Mouse (Mus musculus) ovary, adult 2 months (tissue): ENCODE data around the gene Gm4792. TPM values are rescaled to one million over a fixed set of nuclear protein-coding genes. Genes with fewer than 3 reads are reported as not detected.

Experiments
- polyA plus RNA-seq: library from polyadenylated mRNA; depleted of rRNA; stranded (reverse); fragments of >200 nt; gene quantifications from 2 replicates; pipeline ENCODE4 v1.2.3, GENCODE M21; 2012; rRNA removed

Gene Gm4792
- polyA plus RNA-seq = not detected in 2 replicates

DNA sequence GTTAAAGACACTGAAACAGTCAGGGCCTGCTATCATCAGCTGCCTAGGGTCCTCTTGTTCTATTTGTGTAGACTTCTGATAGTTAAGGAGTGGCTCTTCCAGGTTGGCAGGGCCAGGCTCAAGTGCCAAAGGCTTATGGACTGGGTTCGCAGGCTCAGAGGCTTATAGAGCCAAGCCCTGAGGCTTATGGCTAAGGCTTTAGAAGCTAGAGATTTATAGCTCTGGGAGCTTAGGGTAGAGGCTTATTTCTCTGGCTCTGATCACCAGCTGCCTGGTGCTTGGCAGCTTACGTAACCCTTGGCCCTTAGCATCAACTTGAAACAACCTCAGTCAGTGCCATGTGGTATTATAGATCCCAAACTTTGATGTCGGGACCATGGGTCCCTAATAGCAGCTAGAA is at the start of gene Gm4792:
TSS of gene Gm4792 (minus strand) at position 233 of the 400 bp plus-strand sequence.

DNA sequence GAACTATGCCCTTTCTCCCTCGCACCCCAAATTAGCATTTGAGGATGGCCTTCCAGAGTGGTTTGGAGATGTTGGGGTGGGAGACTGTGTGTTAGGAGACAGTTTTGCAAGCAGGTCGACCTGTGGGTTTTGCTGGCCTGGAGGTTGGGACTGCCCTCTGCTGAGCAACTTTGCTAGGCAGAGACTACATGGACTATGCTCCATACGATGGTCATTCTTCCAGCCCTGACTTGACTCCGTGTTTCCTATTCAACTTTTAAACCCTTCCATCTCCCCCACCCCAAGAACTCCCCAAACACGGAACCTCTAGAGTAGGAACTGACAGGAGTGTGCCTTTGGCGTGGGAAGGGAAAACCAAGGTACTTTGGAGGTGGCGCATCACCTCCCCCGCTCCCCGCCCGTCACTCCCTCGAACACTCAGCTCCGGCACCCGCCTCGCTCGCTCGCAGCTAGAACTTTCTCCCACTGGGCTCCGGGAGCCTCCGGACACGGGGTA is 13.1 kb upstream of the Gm4792 start, which contains the start of gene Tmcc3:
TSS of gene Tmcc3 (plus strand) at position 439 of the 496 bp plus-strand sequence.

Other genes with a start within 250 kb of the Gm4792 start
- gene Nr2c1, start 150.7 kb downstream of the Gm4792 start, polyA plus RNA-seq = 5.0 and 5.4 TPM in 2 replicates
- gene Ndufa12, start 100.0 kb downstream of the Gm4792 start, polyA plus RNA-seq = 33.6 and 49.5 TPM in 2 replicates
- gene Tmcc3, start 13.2 kb upstream of the Gm4792 start, polyA plus RNA-seq = 12.0 and 14.2 TPM in 2 replicates